Mouse (Mus musculus): ENCODE data around the gene Prom1.

DNA sequence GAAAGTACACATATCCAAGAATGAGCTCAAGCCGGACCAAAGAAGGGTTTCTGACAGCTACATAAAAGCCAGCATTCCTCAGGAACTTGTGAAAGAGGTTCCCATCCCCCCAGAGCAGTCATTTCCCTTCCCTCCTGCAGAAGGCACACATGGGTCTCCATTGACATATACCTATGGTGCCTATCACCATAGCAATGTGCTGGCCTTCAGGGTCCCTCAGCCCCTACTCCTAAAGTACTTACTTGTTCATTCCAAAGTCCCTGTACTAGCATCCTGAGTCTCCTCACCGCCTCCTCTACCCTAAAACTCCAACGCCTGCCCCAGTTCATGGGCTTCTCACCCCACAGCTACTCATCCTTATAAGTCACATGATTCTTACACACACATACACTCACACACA is 60.8 kb downstream of the Prom1 start:
- TF ChIP-seq POLR2A (IDR thresholded peaks at IDR 0.05; ENCODE audit: control insufficient read depth in 1 of 2, insufficient read depth in 1 of 2, low read depth in 1 of 2, low read length in 2 of 2, poor library complexity in 1 of 2) (no peak), NELFE (IDR thresholded peaks at IDR 0.05; ENCODE audit: low read depth, low read length) (no peak)
